Mouse (Mus musculus): ENCODE measurements around the gene Bace1.

The Bace1 gene

DNA sequence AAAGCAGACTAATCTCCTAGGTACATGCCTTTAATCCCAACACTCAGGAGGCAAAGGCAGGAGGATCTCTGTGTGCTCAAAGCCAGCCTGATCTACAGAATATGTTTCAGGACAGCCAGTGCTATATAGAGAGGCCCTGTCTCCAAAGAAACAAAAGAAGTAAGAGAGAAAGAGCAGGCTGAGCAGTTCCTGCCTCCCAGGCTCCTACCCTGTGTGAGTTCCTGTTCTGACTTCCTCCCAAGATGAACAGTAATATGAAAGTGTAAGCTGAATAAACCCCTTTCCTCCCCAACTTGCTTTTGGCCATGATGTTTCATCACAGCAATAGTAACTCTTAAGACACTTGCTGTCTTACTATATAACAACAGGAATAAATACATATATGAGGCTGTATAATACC, 55.3 kb downstream of the Bace1 start:
- DNase-seq (ENCODE audit: extremely low spot score, low spot score) = no peak

- DNase-seq (ENCODE audit: extremely low spot score, low spot score) = no peak
Measured at GRCm38 (mm10) chr9:45905196-45905595, 66.8 kb downstream of the Bace1 start.

GRCm38 (mm10) chr9:45905811-45906237, 67.4 kb downstream of the Bace1 start:
- peak; percentile 73 for DNase-seq (ENCODE audit: extremely low spot score, low spot score)

- DNase-seq (ENCODE audit: extremely low spot score, low spot score) = peak; percentile 90
Measured at GRCm38 (mm10) chr9:45906355-45907077, 68.1 kb downstream of the Bace1 start, which contains the start of the genes Pcsk7 and Rnf214. TSS of gene Pcsk7 (plus strand) at chr9:45906497. TSS of gene Rnf214 (minus strand) at chr9:45906911.

GRCm38 (mm10) chr9:45907078-45907428, 68.7 kb downstream of the Bace1 start:
- DNase-seq (ENCODE audit: extremely low spot score, low spot score) = no peak

DNA sequence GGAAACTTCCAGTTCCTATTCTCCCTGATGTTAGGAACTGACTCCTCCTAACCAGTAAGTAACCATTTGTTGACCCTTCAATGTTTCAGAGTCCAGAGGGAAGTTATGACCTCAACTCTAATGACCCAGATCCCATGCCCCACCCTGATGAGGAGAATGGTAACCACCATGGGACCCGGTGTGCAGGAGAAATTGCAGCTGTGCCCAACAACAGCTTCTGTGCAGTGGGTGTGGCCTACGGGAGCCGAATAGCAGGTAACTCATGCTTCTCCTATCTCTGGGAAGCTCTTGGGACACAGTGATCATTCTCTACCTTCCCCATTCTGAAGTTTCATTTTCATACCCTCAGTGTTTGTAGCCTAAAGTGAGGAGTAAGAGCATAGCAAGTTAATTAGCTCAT, 72.6 kb downstream of the Bace1 start:
- DNase-seq (ENCODE audit: extremely low spot score, low spot score) = no peak

DNA sequence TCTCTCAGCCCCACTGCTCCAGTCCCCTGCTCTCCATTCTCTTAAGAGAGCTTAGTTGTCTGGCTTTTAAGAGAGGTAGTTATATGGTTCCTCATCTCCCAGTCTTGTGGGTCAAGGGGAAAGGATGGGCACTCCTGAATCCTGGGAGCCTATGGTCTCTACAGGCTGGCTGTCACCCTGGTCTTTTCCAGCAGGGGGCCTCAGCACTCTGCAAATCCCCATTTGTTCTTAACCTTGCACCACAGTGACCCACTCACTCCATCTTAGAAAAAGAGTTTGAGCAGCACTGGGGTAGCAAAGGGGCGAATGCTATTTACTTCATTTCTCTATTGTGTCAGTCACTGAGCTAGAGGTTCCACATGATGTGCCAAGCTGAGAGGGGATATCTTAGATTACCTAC, 73.3 kb downstream of the Bace1 start:
- peak; percentile 20 for DNase-seq (ENCODE audit: extremely low spot score, low spot score)
